Mouse (Mus musculus): Measurements from ENCODE around the gene Pnp.
"Not testable (repeated sequence)": the region's sequence is repeated elsewhere in the genome, so short reads cannot be mapped to it uniquely, and the experiment has no call there.

Gene Pnp

DNA sequence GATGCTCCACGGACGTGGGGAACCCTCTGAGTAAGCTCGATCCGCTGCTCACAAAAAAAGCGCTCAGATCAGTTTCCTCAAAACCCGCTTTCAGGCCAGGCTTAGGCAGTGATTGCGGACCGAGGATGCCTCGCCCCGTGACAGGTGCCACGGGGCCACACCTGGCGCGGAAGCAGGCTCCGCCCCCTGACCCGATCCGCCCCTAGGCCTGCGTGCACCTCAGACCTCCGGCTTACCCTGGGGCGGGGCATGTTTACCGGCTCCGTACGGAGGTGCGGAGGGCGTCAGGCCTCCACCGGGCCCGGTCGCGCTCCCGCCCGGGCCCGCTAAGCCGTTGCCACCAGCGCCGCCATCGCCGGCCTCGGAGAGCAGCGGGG lies 517 bp upstream of the Pnp start:
- DNase-seq (ENCODE audit: low spot score) = no peak

- DNase-seq (ENCODE audit: low spot score) = no peak
These were observed 675 bp downstream of the Pnp start for GRCm38 (mm10) chr14:50931493-50932020.

DNA sequence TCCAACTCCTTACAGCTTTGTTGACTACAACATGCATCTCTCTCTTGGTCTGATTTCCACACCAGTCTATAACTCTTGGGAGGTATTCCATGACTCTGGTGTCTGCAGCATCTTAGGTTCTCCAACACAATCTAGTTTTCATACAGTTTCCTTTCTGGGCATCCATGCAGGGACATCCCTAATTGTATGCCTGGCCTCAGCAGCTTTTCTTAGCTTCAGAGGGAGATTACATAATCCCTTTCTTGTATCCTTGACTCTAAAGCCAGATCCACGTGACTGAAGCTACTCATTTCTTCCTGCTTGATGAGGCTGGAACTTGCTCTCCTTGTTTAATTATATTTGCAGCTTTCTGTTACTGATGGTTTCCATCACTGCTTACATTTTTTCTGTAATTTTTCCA lies 5.8 kb downstream of the Pnp start:
- peak; percentile 2 for DNase-seq (ENCODE audit: low spot score)

DNA sequence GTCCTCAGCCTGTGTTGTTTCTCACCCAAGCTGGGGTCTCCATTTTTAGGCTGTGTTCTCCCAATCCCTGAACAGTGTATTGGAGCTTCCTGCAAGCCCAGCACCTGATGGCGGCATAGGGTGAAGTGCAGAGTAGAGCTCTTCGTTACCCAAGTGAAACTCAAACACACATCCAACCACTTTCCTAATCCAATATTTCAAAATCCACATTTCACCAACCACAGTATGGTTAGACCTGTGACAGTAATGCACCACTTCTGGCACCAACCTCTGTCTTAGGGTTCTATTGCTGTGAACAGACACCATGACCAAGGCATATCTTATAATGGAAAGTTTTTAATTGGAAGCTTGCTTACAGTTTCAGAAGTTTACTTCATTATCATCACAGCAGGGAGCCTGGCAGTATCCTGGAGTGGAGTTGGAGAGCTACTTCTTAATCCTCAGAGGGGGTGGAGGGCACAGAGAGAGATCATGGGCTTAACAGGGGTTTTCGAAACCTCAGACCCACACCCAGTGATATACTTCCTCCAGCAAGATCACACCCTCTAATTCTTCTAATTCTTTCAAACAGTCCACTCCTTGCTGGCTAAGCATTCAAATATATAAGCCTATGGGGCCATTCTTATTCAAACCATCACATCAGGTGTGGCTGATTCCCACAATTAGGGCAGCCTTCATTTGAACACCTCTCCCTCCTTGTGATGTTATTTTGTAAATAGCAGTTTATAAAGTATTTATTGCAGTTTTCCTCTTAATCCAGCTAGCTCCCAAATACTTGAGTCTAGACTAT lies 7.4 kb downstream of the Pnp start:
- DNase-seq (ENCODE audit: low spot score) = no peak

- no peak for DNase-seq (ENCODE audit: low spot score)
These were observed 8.1 kb downstream of the Pnp start for GRCm38 (mm10) chr14:50938940-50939339.

GRCm38 (mm10) chr14:50943932-50944667 lies 13.2 kb downstream of the Pnp start, which contains the start of gene Gm49342:
Gm49342 (plus strand) TSS chr14:50944517.
- peak; percentile 95 for DNase-seq (ENCODE audit: low spot score)

GRCm38 (mm10) chr14:50944668-50945033 lies 13.8 kb downstream of the Pnp start:
- DNase-seq (ENCODE audit: low spot score) = peak; percentile 60

DNA sequence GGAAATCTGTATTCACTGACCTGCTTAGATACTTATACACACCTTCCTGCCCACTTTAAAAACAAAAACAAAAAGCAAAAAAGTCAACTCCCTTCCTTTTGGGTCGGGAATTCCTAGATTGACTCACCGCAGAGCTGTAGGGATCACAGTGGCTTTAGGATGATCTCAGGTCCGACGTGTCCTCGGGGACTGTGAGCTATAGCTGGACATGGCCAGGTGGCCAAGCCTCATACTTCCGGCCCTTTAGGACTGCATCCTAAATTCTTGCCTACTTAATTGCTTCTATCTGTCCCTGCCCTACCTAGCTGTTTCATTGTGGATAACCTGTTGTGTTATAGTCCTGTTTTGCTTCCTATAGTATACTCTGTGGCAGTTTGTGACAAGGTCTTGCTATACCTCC lies 14.2 kb downstream of the Pnp start:
- DNase-seq (ENCODE audit: low spot score) = not testable (repeated sequence)

DNA sequence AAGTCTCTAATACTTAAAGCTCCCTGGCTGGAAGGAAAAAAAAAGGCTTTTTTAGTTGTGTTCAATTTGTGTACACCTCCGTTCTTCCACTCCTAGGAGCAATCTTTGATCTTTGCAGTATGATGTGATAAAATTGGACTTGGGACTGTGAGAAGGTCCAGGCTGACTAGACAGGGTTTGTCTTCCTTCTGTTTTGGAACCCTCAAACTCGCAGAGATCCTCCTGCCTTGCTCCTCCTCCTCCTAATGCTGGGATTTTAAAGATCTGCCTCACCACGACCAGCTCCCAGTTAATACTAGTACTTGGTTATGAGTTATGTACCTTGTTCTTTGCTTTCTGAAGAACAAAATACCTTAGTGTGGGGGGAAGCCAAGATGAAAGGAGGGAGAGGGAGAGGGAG lies 14.6 kb downstream of the Pnp start:
- peak; percentile 9 for DNase-seq (ENCODE audit: low spot score)

GRCm38 (mm10) chr14:50955487-50955886 lies 24.6 kb downstream of the Pnp start:
- DNase-seq (ENCODE audit: low spot score) = no peak

DNA sequence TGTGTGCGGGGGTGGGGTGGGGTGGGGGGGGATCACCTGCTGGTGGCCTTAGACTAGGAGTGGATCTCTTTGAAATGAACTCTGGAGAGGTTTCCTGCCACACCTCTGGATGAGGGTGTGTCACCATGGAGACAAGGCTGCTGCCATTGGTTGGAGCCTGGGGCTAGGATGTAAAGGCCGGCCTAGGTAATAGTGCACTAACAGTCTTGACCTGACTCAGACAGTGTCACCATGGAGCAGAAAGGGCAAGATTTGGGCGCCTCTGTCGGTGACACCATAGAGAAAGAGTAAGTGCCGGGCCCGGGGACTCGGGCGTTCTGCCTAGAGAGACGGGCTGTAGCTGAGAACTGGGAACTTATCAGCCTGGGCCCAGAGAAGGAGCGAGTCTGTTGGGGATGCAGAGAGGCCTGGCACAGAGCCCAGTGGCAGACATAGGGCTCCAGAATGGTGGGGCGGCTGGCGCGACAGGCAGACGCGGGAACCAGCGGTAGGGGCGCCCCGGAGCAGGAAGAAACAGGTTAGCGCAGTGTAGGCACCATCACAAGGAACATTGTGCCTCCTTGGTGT lies 25.1 kb downstream of the Pnp start, which contains the start of gene Pnp2:
Pnp2 (plus strand) TSS at position 51 of the 567 bp plus-strand sequence.
- not testable (repeated sequence) for DNase-seq (ENCODE audit: low spot score)

DNA sequence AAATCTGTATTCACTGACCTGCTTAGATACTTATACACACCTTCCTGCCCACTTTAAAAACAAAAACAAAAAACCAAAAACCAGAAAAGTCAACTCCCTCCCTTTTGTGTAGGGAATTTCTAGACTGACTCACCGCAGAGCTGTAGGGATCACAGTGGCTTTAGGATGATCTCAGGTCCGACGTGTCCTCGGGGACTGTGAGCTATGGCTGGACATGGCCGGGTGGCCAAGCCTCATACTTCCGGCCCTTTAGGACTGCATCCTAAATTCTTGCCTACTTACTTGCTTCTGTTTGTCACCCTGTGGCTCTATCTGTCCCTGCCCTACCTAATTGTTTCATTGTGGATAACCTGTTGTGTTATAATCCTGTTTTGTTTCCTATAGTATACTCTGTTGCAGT lies 25.8 kb downstream of the Pnp start:
- not testable (repeated sequence) for DNase-seq (ENCODE audit: low spot score)

DNA sequence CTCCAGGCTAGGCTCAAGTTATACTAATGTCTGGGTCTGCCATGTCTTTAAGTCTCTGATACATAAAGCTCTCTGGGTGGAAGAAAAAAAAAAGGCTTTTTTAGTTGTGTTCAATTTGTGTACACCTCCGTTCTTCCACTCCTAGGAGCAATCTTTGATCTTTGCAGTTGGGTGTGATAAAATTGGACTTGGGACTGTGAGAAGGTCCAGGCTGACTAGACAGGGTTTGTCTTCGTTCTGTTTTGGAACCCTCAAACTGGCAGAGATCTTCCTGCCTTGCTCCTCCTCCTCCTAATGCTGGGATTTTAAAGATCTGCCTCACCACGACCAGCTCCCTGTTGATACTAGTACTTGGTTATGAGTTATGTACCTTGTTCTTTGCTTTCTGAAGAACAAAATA lies 26.3 kb downstream of the Pnp start:
- not testable (repeated sequence) for DNase-seq (ENCODE audit: low spot score)

DNA sequence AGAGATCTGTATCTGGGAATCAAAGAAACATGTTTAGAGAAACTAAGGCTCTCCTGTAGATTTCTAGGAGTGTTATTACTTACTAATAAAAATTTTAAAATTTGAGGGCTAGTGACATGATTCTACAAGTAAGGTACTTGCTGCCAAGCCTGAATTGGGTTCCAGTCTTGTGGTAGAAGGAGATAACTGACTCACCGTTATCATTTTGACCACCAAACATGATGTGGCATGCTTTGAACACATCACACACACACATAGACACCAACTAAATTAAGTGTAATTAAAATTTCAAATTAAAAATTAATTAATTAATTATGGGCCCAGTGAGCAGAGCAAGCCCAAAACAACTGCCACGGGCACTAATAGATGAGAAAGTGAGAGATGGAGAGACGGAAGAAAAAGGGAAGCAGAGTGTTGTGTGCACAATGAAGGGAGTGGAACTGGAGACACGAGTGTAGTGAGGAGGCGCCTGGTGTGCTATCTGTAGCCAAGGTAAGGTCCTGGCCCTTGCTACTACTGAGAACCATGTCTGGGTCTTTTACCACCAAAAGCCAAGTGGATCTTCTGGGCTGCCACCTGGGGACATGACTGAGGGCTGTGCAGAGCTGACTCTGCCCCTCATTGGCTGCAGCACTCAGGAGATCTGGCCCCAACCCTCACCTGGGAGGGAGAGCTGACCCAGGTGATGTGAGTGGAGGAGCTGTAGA lies 27.6 kb downstream of the Pnp start:
- DNase-seq (ENCODE audit: low spot score) = not testable (repeated sequence)

- peak; percentile 55 for DNase-seq (ENCODE audit: low spot score)
These were observed 37.5 kb downstream of the Pnp start for GRCm38 (mm10) chr14:50968216-50968980.

DNA sequence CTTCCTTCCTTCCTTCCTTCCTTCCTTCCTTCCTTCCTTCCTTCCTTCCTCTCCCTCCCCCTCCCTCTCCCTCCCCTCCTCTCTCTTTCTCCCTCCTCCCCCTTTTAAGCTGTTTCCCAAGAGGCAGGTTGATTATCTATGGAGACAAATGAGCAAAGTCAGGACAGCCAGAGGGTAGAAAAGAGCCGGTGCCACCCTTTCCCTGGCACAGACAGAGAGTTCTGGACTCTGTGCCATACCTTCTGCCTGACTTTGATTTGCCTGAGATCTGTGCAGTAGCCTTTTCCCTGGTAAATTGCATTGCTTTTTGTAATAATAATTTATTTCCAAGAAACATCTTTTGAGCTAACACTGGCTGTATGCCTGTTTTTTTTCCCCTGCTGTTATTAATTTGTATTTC lies 38.2 kb downstream of the Pnp start:
- DNase-seq (ENCODE audit: low spot score) = peak; percentile 22

DNA sequence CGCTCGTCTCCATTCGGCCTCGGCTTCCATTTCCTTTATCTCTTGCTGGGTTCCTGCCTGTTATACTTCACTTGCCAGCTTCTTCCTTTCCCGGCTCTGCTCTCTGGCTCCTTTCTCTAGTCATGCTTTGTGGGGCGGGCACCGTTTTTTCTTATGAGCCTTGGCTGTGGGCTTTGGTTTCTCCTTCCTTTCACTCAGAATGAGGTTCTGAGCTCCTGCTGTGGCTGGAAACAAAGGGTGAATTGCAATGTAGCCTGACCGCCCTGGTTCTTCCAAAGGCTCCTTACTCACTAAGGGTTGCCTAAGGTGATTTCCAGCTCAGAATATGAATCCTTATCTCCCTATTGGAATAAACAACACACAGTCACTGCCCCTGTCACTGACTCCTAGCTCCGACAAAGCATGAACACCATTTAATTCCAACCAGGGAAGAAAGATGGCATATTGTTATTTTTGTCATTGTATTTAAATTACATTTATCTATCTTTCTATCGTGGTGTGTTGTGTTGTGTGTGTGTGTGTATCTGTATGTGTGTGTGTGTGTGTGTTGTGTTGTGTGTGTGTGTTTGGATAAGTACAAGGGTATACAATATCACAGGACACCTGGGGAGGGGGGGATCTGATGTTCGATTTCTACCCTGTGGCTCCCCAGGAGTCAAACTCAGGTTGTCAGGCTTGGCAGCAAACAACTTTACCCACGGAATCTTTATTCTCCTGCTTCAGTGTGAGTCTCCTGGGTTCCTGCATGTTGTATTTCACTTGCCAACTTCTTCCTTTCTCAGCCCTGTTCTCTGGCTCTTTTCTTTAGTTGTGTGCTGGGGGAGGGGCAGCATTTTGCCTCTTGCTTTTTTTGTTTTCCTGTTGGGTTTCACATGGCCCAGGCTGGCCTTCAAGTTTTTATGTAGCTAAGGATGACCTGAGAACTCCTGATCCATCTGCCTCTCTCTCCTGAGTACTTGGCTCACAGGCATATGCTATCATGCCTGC lies 39.0 kb downstream of the Pnp start:
- DNase-seq (ENCODE audit: low spot score) = peak; percentile 41

- DNase-seq (ENCODE audit: low spot score) = no peak
These were observed 39.9 kb downstream of the Pnp start for GRCm38 (mm10) chr14:50970822-50971221.

- peak; percentile 2 for DNase-seq (ENCODE audit: low spot score)
These were observed 42.2 kb downstream of the Pnp start for GRCm38 (mm10) chr14:50973054-50973453.

- no peak for DNase-seq (ENCODE audit: low spot score)
These were observed 42.8 kb downstream of the Pnp start for GRCm38 (mm10) chr14:50973700-50974099.
